Mouse (Mus musculus) heart, adult 2 months (tissue): ENCODE results near the gene Fbln5.

ENCODE experiments used
- CTCF ChIP-seq: fragments of 200-600 bp; IDR thresholded peaks from 2 replicates; pipeline ENCODE4 v1.8.1; 2022; ENCODE audit warnings: antibody characterized with exemption, mild to moderate bottlenecking, moderate library complexity
- POLR2A ChIP-seq: fragments of 200-500 bp; IDR thresholded peaks from 2 replicates; pipeline ENCODE4 v1.6.1; 2011; ENCODE audit warnings: mild to moderate bottlenecking, low read depth, low read length, control low read depth; ENCODE audit not compliant: insufficient read depth

DNA sequence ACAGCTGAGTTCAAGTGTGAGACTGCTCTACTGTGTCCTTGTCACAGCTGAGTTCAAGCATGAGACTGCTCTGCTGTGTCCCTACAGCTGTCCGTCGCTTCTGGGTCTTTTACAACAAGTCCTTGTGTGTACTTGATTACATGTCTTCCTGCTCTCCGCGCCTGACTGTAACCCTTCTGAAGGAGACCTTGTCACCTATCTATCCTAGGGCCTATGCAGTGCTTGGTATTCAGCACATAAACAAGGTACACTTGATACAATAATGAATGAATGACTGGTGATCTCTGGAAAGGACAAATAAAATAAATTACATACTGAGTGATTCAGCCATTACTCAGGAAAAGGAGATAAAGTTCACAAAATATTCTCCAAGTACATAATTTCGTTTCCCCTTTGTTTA, 39.2 kb upstream of the Fbln5 start:
- no peak for TF ChIP-seq POLR2A
- no peak for TF ChIP-seq CTCF
